Mouse (Mus musculus) hindbrain, embryonic 13.5 days (tissue): Measurements from ENCODE around the gene Hoxc6. TPM values are rescaled to one million over a fixed set of nuclear protein-coding genes. Genes with fewer than 3 reads are reported as not detected.

Experiments used
- ATAC-seq: fragments of 200-750 bp; cut with Nextera tagmentation; 2 replicates; pipeline ENCODE4 v1.8.0; 2017; ENCODE audit warnings: moderate TSS enrichment; ENCODE audit not compliant: low FRiP score
- H3K27ac ChIP-seq: fragments of 300-500 bp; sonication (generic); 2 replicates; pipeline ENCODE4 v1.5.1; 2015; ENCODE audit warnings: inconsistent platforms, mild to moderate bottlenecking, moderate library complexity
- H3K27me3 ChIP-seq: fragments of 300-500 bp; sonication (generic); 2 replicates; pipeline ENCODE4 v1.6.1; 2015; ENCODE audit warnings: mild to moderate bottlenecking, inconsistent platforms
- H3K36me3 ChIP-seq: fragments of 300-500 bp; sonication (generic); 2 replicates; pipeline ENCODE4 v1.6.1; 2015; ENCODE audit warnings: mild to moderate bottlenecking, inconsistent platforms
- H3K4me1 ChIP-seq: fragments of 300-500 bp; sonication (generic); replicated peaks from 2 replicates; pipeline ENCODE4 v1.6.1; 2015; ENCODE audit warnings: inconsistent platforms
- H3K4me2 ChIP-seq: fragments of 300-500 bp; sonication (generic); 2 replicates; pipeline ENCODE4 v1.6.1; 2015; ENCODE audit warnings: inconsistent platforms, mild to moderate bottlenecking, moderate library complexity
- H3K4me3 ChIP-seq: fragments of 300-500 bp; sonication (generic); 2 replicates; pipeline ENCODE4 v1.5.1; 2015; ENCODE audit warnings: mild to moderate bottlenecking, inconsistent platforms
- H3K9ac ChIP-seq: fragments of 300-500 bp; sonication (generic); 2 replicates; pipeline ENCODE4 v1.6.1; 2015; ENCODE audit warnings: mild to moderate bottlenecking, inconsistent platforms
- H3K9me3 ChIP-seq: fragments of 300-500 bp; sonication (generic); 2 replicates; pipeline ENCODE4 v1.6.1; 2016; ENCODE audit warnings: inconsistent platforms
- WGBS: fragments of 180-500 bp; shearing (Covaris S2); methylation state at CpG from one replicate; pipeline ENCODE4 v1.1.7; 2015; 5-methylcytosine and 5-hydroxymethylcytosine counted together
- polyA plus RNA-seq: library from polyadenylated mRNA; unstranded; fragments of >200 nt; fragmentation: Nextera tagmentation; extraction: Ambion mirVana; gene quantifications from 2 replicates; pipeline ENCODE4 v1.2.1, GENCODE M21; 2015

Hoxc6 gene
- polyA plus RNA-seq, 1 experiment from 2014 or later = 9.1 TPM

GRCm38 (mm10) chr15:102972753-102973152, 25.3 kb upstream of the Hoxc6 start:
- Histone ChIP-seq H3K27ac (no peak overlapping the region), H3K27me3 (peaks cover 99% of the 10 kb centered on the region), H3K9me3 (no peaks in the 10 kb centered on the region), H3K9ac (no peak overlapping the region), H3K4me1 (no peaks in the 10 kb centered on the region), H3K4me2 (no peak overlapping the region), H3K36me3 (no peaks in the 10 kb centered on the region), H3K4me3 (no peak overlapping the region)
- ATAC-seq = no peak
- 2% methylated on average over 6 of the region's 6 CpGs for WGBS

DNA sequence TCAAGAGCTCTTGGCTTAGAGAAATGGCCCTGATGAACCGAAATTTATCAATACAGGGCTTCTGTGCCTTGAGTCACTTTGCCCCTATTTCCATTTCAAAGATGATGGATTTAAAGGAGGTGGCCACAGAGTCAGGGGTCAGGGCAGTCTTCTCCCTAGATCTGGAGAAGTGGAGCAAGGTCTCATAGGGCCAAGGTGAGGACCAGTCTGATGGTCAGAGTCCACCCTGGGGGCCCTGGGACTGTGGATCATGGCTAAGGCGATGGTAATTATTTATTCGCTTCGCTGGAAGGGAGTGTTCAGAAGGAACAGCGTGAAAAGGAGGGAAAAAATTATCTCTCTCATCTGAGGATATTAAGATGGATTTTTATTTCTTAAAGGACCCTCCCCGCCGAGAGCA, 23.0 kb upstream of the Hoxc6 start:
- Histone ChIP-seq H3K4me1 (no peaks in the 10 kb centered on the region), H3K27me3 (peaks cover 100% of the 10 kb centered on the region), H3K9me3 (no peaks in the 10 kb centered on the region), H3K27ac (no peak overlapping the region), H3K4me2 (no peak overlapping the region), H3K36me3 (no peaks in the 10 kb centered on the region), H3K9ac (no peak overlapping the region), H3K4me3 (no peak overlapping the region)
- ATAC-seq = no peak
- WGBS = 4% methylated on average over 7 of the region's 7 CpGs

DNA sequence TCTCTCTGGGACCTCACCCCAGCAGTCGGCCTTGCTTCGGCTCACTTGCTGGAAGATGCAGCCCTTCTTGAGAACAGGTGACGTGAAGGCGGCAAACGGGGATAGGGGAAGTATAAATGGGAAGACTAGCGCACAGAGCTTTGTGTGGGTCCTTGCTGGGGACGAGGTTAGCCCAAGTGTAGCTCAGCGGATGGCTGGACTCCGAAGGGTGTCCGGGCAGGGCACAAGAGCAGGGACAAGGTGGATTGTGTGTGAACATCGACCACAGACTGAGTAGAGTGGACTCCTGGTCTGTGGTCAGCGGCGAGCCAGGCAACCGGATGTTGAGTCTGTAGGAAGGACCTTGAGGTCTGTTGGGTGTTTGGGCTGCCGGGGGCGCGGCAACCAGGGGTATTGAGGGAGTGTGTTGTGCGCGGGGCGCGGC, 22.4 kb upstream of the Hoxc6 start:
- no peak for ATAC-seq
- WGBS = 1% methylated on average over 21 of the region's 21 CpGs
- Histone ChIP-seq H3K9me3 (no peaks in the 10 kb centered on the region), H3K4me3 (no peak overlapping the region; the same call in 1 of the 2 replicates), H3K27ac (no peak overlapping the region), H3K9ac (no peak overlapping the region), H3K36me3 (no peaks in the 10 kb centered on the region), H3K4me2 (no peak overlapping the region), H3K4me1 (no peaks in the 10 kb centered on the region), H3K27me3 (peaks cover 100% of the 10 kb centered on the region)

DNA sequence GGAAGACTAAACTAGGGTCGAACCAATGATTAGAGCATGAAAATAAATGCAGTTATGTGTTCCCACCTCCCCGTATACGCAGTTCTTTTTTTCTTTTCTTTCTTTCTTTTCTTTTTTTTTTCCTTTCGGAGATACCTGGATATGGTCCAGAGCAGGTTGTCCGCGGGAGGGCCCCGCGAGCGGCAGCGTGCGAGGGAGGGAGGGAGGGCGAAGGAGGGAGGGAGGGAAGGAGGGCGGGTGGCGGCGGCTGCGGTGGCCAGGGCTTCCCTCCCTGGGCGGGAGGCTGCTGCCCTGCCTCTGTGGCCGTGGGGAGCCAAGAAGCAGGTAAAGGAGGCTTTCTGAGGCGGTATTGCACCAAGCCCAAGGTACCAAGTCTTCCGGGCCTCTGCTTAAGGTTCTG, 21.9 kb upstream of the Hoxc6 start, which contains the start of gene Hoxc9:
Gene Hoxc9 (plus strand): TSS at position 269 of the 400 bp plus-strand sequence.
- H3K27ac ChIP-seq = no peak within 1 kb of the TSS

DNA sequence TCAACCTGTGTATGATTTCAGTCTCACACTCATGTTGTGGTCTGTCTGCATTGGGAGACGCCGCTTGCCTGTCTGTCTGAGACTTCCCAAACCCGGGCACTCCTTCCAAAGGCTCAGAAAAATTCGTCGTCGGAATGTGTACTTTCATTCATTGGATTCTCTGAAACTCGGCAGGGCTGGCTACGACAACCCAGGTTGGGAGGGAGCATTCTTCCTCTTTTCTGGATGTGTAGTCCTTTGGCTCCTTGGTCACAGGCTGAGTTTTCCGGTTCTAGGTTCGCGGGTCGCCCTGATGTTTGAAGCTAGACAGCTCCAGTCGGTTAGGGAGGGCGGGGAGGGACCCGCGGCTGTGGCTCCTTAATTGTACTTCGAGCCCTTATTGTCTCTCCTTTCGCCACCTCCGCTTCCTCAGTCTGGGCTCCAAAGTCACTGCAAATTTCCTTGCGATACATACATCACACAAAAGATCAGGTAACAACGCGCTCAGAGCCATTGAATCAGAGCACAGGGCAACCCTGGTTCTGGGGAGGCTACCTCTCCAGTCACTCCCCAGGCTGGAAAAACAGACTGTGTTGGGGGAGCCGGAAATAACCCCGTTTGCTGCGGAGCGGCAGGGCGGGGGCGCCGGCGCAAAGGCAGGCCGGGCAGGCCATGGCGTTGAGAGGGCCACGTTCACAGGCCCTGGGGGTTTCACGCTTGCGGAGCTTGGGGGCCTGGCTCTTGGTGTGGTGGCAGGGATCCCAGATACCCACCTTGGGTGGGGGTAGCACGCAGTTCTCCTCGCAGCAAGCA, 21.2 kb upstream of the Hoxc6 start:
- Histone ChIP-seq H3K4me1 (peaks cover 4% of the 10 kb centered on the region; the same call in 1 of the 2 replicates), H3K36me3 (no peaks in the 10 kb centered on the region), H3K4me2 (no peak overlapping the region), H3K4me3 (no peak overlapping the region), H3K27me3 (peaks cover 100% of the 10 kb centered on the region), H3K9ac (no peak overlapping the region), H3K9me3 (no peaks in the 10 kb centered on the region), H3K27ac (no peak overlapping the region)
- under 1% methylated on average over 37 of the region's 37 CpGs for WGBS
- ATAC-seq = no peak

More for the DNA sequence above, 21.9 kb upstream of the Hoxc6 start, which contains the start of gene Hoxc9:
- WGBS = 0% methylated on average over 7 of the region's 20 CpGs
- H3K36me3 ChIP-seq = no peaks in the 10 kb centered on the region
- ATAC-seq = no peak
- H3K9ac ChIP-seq = no peak within 1 kb of the TSS
- H3K27me3 ChIP-seq = peaks cover 100% of the 10 kb centered on the region
- H3K4me3 ChIP-seq = no peak within 1 kb of the TSS; the same call in 1 of the 2 replicates
- H3K9me3 ChIP-seq = no peaks in the 10 kb centered on the region
- no peaks in the 10 kb centered on the region for H3K4me1 ChIP-seq
- H3K4me2 ChIP-seq = no peak within 1 kb of the TSS

DNA sequence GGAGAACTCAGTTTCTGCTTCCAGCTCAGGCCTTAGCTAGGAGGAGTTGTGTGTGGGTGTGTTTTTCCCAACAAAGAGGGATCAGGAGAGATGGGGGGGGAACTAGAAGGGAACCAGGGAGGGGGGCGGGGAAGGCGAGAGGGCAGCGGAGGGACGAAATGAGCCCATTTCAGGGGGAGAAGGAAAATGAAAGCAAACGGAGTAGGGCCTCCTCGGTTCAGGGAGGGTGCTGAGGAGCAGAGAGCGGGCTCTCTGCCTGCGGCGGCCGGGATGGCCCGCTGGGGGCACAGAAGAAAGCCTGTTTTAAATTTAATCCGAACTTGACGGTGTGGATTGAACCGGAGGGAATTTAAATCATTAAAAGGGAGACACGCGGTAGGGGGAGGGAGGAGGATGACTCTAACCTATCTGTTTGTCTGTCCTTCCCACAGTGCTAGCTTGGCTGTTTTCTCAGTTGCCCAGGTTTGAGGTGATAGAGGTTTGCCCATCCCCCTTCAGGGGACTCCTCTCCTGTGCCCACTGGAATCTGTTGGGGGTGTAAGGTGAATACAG, 20.6 kb upstream of the Hoxc6 start:
- Histone ChIP-seq H3K36me3 (no peaks in the 10 kb centered on the region), H3K4me1 (peaks cover 7% of the 10 kb centered on the region; the same call in 1 of the 2 replicates), H3K27ac (no peak overlapping the region), H3K9me3 (no peaks in the 10 kb centered on the region), H3K9ac (no peak overlapping the region), H3K27me3 (peaks cover 100% of the 10 kb centered on the region), H3K4me3 (no peak overlapping the region), H3K4me2 (no peak overlapping the region)
- ATAC-seq = no peak
- 2% methylated on average over 16 of the region's 16 CpGs for WGBS

DNA sequence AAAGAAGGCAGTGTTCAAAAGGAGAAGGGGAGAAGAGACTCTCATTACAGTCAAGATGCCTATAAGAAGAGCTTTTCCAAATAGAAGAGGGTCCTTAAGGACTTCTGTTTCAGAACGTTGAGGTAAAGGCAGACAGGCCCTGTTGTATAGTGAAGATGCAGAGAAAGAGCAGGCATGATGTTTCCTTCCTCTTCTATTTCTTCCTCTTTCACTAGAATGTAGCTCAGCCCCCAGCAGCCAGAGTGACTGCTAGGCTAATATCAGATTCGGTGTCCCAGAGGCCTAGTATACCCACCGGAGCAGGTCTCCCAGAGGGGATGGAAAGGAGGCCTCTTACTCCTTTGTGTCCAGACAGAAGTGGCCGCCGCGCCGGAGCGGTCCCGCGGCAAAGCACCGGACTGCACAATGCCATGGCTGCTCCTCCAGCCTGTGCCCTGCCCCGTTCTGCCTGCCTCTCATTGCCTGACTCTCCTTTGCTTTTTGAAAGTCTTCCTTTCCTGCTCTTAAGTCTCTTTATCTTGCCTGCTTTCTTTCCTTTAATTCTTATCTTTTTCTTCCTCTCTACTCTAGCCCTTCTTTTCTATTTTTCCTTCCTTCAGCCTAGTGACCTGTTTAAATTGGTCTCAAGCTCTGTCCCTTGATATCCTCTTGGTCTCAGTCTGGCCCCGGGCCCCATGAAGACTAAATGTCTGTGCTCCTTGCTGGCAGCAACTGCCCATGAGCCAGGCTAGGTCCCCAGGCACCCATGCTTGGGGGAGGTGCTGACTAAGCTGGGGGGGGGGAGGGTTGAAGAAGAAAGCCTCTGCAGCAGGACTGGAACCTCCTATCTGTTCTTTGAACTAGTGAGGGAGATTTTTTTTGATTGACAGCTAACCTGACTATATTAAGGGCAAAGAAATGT, 19.2 kb upstream of the Hoxc6 start:
- no peak overlapping the region for H3K9ac ChIP-seq
- WGBS = 1% methylated on average over 13 of the region's 13 CpGs
- no peak overlapping the region for H3K4me2 ChIP-seq
- H3K27me3 ChIP-seq = peaks cover 100% of the 10 kb centered on the region
- no peaks in the 10 kb centered on the region for H3K9me3 ChIP-seq
- H3K36me3 ChIP-seq = no peaks in the 10 kb centered on the region
- no peak overlapping the region for H3K4me3 ChIP-seq
- no peak overlapping the region for H3K27ac ChIP-seq
- no peak for ATAC-seq
- peaks cover 7% of the 10 kb centered on the region; the same call in 1 of the 2 replicates for H3K4me1 ChIP-seq

GRCm38 (mm10) chr15:102979936-102980335, 18.1 kb upstream of the Hoxc6 start:
- Histone ChIP-seq H3K9ac (no peak overlapping the region), H3K4me3 (no peak overlapping the region), H3K27me3 (peaks cover 100% of the 10 kb centered on the region), H3K36me3 (no peaks in the 10 kb centered on the region), H3K27ac (no peak overlapping the region), H3K4me1 (peaks cover 7% of the 10 kb centered on the region; the same call in 1 of the 2 replicates), H3K9me3 (no peaks in the 10 kb centered on the region), H3K4me2 (no peak overlapping the region)
- ATAC-seq = no peak
- WGBS = 0% methylated on average over 1 of the region's 1 CpGs

DNA sequence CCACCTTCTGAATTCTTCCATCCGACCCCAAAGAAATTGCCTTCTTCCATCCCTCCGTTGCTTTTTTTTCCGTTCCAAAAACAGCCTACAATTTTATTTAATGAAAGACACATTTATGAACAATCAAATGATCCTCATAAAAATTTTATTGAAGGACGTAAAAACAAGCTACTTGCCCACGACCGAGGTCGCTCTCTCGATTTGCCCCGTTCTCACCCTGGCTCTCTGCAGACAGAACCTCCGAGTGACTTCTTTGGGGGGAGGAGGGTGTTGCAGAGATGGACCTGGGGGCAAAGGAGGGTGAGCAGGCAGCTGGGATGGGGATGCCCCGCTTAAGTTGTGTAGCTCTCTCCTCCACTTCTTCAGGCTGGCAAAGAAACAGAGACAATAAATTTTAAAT, 17.7 kb upstream of the Hoxc6 start:
- Histone ChIP-seq H3K4me2 (no peak overlapping the region), H3K36me3 (no peaks in the 10 kb centered on the region), H3K27me3 (peaks cover 100% of the 10 kb centered on the region), H3K4me3 (no peak overlapping the region), H3K9me3 (no peaks in the 10 kb centered on the region), H3K9ac (no peak overlapping the region), H3K4me1 (peaks cover 7% of the 10 kb centered on the region; the same call in 1 of the 2 replicates), H3K27ac (no peak overlapping the region)
- ATAC-seq = no peak
- 5% methylated on average over 11 of the region's 11 CpGs for WGBS

GRCm38 (mm10) chr15:102980912-102981311, 17.1 kb upstream of the Hoxc6 start:
- no peak overlapping the region for H3K9ac ChIP-seq

DNA sequence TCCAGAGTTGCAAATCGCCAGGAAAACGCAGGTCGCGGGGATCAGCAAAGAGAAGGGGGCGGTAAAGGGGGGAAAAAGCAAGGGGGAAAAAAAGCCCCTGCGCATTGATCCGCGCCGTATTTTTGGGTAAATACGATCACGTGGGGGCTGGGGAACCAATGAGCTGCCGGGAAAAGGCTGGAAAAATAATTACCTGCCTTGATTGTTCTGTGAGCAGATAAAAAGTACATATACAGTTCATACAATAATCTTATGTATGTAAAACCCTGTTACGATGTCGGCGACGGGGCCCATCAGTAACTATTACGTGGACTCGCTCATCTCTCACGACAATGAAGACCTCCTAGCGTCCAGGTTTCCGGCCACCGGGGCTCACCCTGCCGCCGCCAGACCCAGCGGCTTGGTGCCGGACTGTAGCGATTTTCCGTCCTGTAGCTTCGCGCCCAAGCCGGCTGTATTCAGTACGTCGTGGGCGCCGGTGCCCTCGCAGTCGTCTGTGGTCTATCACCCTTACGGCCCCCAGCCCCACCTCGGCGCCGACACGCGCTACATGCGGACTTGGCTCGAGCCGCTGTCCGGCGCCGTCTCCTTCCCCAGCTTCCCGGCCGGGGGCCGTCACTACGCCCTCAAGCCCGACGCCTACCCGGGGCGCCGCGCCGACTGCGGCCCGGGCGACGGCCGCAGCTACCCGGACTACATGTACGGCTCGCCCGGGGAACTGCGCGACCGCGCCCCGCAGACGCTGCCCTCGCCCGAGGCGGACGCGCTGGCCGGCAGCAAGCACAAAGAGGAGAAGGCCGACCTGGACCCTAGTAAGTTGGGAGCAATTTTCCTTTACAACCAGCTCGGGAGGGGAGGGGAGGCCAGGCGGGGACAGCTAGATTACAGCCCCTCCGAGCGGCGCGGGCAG, 16.4 kb upstream of the Hoxc6 start:
- Histone ChIP-seq H3K36me3 (no peaks in the 10 kb centered on the region), H3K4me3 (peak overlapping the region; percentile 14; the same call in 1 of the 2 replicates), H3K27me3 (peaks cover 100% of the 10 kb centered on the region), H3K9ac (no peak overlapping the region), H3K4me2 (peak overlapping the region; percentile 33), H3K9me3 (no peaks in the 10 kb centered on the region), H3K4me1 (peaks cover 7% of the 10 kb centered on the region; the same call in 1 of the 2 replicates), H3K27ac (no peak overlapping the region)
- no peak for ATAC-seq
- WGBS = under 1% methylated on average over 88 of the region's 88 CpGs

More at GRCm38 (mm10) chr15:102980912-102981311, 17.1 kb upstream of the Hoxc6 start:
- Histone ChIP-seq H3K4me1 (peaks cover 7% of the 10 kb centered on the region; the same call in 1 of the 2 replicates), H3K36me3 (no peaks in the 10 kb centered on the region), H3K9me3 (no peaks in the 10 kb centered on the region), H3K4me3 (peak overlapping the region; percentile 14; the same call in 1 of the 2 replicates), H3K4me2 (0 out of 2 replicates have a peak overlapping the region, but pooled peaks have one; percentile 13), H3K27ac (no peak overlapping the region), H3K27me3 (peaks cover 100% of the 10 kb centered on the region)
- ATAC-seq = no peak
- 0% methylated on average over 14 of the region's 14 CpGs for WGBS
